Mouse (Mus musculus) lung, embryonic 16.5 days (tissue): ENCODE results near the gene Ctnnd1. TPM values are rescaled to one million over a fixed set of nuclear protein-coding genes. Genes with fewer than 3 reads are reported as not detected.
A peak's percentile ranks its signal among the peaks of the same experiment; 100 is the strongest.

ENCODE experiments used
- ATAC-seq: fragments of 200-750 bp; cut with Nextera tagmentation; 2 replicates; pipeline ENCODE4 v1.8.0; 2017; ENCODE audit warnings: low read depth, mild to moderate bottlenecking, moderate library complexity
- H3K27ac ChIP-seq: fragments of 300-500 bp; sonication (generic); 2 replicates; pipeline ENCODE4 v1.5.1; 2014; ENCODE audit warnings: mild to moderate bottlenecking, control low read depth, low read length
- H3K27me3 ChIP-seq: fragments of 300-500 bp; sonication (generic); 2 replicates; pipeline ENCODE4 v1.6.1; 2014; ENCODE audit warnings: low read depth, low read length, mixed read lengths; ENCODE audit not compliant: control insufficient read depth, insufficient read depth
- H3K36me3 ChIP-seq: fragments of 300-500 bp; sonication (generic); 2 replicates; pipeline ENCODE4 v1.6.1; 2014; ENCODE audit warnings: low read length; ENCODE audit not compliant: control insufficient read depth, insufficient read depth
- H3K4me1 ChIP-seq: fragments of 300-500 bp; sonication (generic); replicated peaks from 2 replicates; pipeline ENCODE4 v1.6.1; 2014; ENCODE audit warnings: low read length, mixed read lengths; ENCODE audit not compliant: control insufficient read depth, insufficient read depth
- H3K4me2 ChIP-seq: fragments of 300-500 bp; sonication (generic); 2 replicates; pipeline ENCODE4 v1.6.1; 2014; ENCODE audit warnings: low read depth, low read length, control low read depth
- H3K4me3 ChIP-seq: fragments of 300-500 bp; sonication (generic); 2 replicates; pipeline ENCODE4 v1.5.1; 2014; ENCODE audit warnings: mild to moderate bottlenecking, low read length, control low read depth
- H3K9ac ChIP-seq: fragments of 300-500 bp; sonication (generic); 2 replicates; pipeline ENCODE4 v1.6.1; 2014; ENCODE audit warnings: low read length, control low read depth
- H3K9me3 ChIP-seq: fragments of 300-500 bp; sonication (generic); 2 replicates; pipeline ENCODE4 v1.6.1; 2016; ENCODE audit warnings: low read length; ENCODE audit not compliant: control insufficient read depth
- WGBS: fragments of 180-500 bp; shearing (Covaris S2); extraction: QIAGEN DNeasy Blood & Tissue Kit; methylation state at CpG from one replicate; pipeline ENCODE4 v1.1.7; 2014; 5-methylcytosine and 5-hydroxymethylcytosine counted together
- polyA plus RNA-seq: library from polyadenylated mRNA; unstranded; fragments of >200 nt; fragmentation: Nextera tagmentation; extraction: Ambion mirVana; gene quantifications from 2 replicates; pipeline ENCODE4 v1.2.1, GENCODE M21; 2015

Ctnnd1 gene
- polyA plus RNA-seq, 1 experiment from 2014 or later = 68.4 TPM

DNA sequence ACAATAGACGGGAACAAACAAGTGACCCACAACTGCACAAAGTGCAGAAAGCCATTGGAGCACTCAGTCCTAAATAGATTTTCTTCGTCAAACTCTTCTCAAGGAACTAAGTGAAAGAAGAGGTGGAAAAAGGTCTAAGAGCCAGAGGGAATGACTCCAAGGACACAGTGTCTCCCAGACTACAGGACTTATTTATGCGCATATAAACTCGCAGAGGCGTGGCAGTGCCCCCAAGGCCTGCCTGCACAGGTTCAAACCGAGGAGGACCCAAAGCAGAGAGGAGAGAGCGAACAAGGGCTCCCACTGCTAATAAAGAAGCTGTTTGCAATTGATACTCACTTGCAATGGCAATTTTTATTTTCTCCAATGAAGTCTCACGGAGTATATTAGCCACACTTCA is 64.9 kb downstream of the Ctnnd1 start:
- H3K36me3 ChIP-seq = peaks cover 7% of the 10 kb centered on the region; the same call in 1 of the 2 replicates
- H3K4me1 ChIP-seq = no peaks in the 10 kb centered on the region
- 90% methylated on average over 8 of the region's 8 CpGs for WGBS
- no peaks in the 10 kb centered on the region for H3K9me3 ChIP-seq
- no peaks in the 10 kb centered on the region for H3K27me3 ChIP-seq
- no peak overlapping the region for H3K9ac ChIP-seq
- H3K4me2 ChIP-seq = no peak overlapping the region
- no peak for ATAC-seq
- H3K27ac ChIP-seq = no peak overlapping the region
- H3K4me3 ChIP-seq = no peak overlapping the region

DNA sequence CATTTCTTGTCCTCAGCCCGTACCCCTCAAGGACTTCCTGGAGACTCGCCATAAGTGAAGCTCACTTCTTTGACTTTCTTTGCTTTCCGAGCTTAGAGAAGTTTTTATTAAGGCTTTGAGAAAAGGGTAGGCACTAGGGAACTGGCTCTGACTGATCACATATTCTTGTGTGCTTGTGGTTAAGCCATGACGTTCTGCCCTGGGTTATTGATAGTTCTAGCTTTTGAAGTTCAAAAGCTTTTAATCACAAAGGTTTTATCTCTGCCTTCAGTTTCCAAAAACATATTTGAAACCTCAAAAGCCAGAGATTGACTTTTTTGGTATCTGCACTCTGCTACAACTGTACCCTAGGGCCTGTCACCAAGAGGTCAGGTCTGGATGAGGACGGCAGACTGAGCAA is 68.3 kb downstream of the Ctnnd1 start:
- whole genome bisulfite sequencing = 54% methylated on average over 5 of the region's 5 CpGs
- no peak overlapping the region for H3K27ac ChIP-seq
- ATAC-seq = no peak

DNA sequence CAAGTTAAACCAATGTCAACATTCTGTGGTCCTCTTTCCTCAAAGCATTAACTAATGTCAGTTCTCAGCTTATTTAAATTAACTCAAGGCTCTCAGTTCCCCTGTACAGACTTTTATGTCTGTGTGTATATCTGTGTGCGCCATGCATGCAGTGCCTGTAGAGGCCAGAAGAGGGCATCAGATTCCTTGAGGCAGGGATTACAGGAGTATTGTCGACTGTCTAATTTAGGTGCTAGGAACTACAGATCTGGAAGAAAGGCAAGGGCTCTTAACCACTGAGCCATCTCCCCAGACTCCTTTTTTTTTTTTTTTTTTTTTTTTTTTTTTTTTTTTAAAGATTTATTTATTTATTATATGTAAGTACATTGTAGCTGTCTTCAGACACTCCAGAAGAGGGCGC is 69.4 kb downstream of the Ctnnd1 start:
- Histone ChIP-seq H3K4me1 (no peaks in the 10 kb centered on the region), H3K9me3 (no peaks in the 10 kb centered on the region; the same call in 1 of the 2 replicates), H3K4me2 (no peak overlapping the region), H3K27me3 (no peaks in the 10 kb centered on the region), H3K9ac (no peak overlapping the region), H3K36me3 (peaks cover 2% of the 10 kb centered on the region; the same call in 1 of the 2 replicates), H3K27ac (no peak overlapping the region), H3K4me3 (no peak overlapping the region)
- ATAC-seq = no peak
- WGBS = 93% methylated on average over 2 of the region's 3 CpGs

More for the DNA sequence above, 68.3 kb downstream of the Ctnnd1 start:
- no peaks in the 10 kb centered on the region; the same call in 1 of the 2 replicates for H3K9me3 ChIP-seq
- H3K4me3 ChIP-seq = no peak overlapping the region
- H3K36me3 ChIP-seq = peaks cover 2% of the 10 kb centered on the region; the same call in 1 of the 2 replicates
- H3K4me2 ChIP-seq = no peak overlapping the region
- H3K27me3 ChIP-seq = no peaks in the 10 kb centered on the region
- H3K9ac ChIP-seq = no peak overlapping the region
- no peaks in the 10 kb centered on the region for H3K4me1 ChIP-seq

DNA sequence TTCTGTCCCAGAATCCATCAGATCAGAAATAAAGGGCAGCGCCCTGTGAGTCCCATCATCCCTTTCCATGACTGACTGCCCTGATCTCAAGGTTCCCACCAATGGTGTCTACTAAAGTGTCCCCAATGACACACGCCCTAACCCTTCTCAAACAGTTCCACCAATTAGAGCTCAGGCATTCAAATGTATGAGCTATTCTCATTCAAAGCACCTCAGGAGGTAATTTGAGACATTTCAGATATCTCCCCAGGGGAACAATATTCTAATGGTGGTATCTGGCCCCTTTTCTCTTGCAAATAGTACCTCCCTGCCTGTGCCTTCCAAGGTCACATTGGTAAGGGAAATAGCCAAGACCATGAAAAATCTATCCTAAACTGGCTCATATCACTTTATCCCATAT is 71.3 kb downstream of the Ctnnd1 start:
- Histone ChIP-seq H3K4me2 (no peak overlapping the region), H3K9ac (no peak overlapping the region), H3K9me3 (no peaks in the 10 kb centered on the region; the same call in 1 of the 2 replicates), H3K27ac (no peak overlapping the region), H3K36me3 (peaks cover 2% of the 10 kb centered on the region; the same call in 1 of the 2 replicates), H3K27me3 (no peaks in the 10 kb centered on the region), H3K4me3 (no peak overlapping the region), H3K4me1 (no peaks in the 10 kb centered on the region)
- 94% methylated on average over 2 of the region's 2 CpGs for WGBS
- no peak for ATAC-seq

DNA sequence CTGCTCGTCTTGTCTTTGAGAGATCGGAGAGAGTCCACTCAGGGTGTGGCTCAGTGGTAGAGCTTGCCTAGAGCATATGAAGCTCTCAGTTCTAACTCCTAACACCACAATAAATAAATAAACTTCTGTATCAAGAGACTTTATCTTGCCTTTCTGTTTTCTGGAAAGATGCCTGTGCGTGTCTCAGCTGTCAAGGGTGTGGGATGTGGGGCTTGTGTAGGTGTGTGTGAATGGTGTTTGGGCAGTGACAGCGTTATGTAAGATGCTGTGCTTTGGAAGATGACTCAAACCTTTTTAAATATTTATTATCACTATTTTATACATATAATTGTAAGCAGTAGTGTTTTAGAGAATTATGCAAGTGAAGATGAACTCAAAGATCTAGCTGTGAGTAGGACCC is 76.4 kb downstream of the Ctnnd1 start:
- Histone ChIP-seq H3K4me3 (no peak overlapping the region), H3K36me3 (no peaks in the 10 kb centered on the region; the same call in 1 of the 2 replicates), H3K4me1 (no peaks in the 10 kb centered on the region), H3K9me3 (peaks cover 3% of the 10 kb centered on the region; the same call in 1 of the 2 replicates), H3K9ac (no peak overlapping the region), H3K27me3 (no peaks in the 10 kb centered on the region), H3K27ac (no peak overlapping the region), H3K4me2 (no peak overlapping the region)
- 86% methylated on average over 4 of the region's 4 CpGs for WGBS
- ATAC-seq = no peak

DNA sequence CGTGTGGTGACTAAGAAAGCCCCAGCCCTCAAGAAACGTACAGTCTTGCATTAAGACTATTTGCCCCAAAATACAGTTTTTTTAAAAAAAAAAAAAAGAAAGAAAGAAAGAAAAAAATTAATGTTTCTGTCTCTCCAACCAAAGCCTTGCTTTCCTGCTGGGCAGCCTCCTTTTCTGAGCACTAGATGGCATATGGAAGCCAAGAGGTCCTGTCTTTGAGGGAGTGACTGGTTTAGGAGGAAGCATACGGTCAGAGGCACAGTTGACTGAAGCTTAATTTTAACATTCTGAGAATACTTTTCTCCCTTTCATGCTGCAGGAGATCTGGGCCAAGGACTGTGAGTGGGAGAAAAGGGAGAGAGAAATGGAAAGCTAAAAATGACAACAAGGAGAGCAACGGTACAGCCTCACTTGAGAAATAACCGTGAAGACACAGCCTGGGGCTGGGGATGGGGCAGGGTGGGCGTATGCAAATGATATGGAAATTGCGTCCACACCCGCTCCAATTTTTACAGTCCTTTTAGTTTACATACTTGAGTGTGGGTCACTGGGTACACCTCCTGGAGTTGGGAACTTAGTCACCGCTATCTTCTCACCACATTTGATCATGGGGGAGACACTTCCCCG is 93.6 kb downstream of the Ctnnd1 start:
- ATAC-seq = peak; percentile 73
- Histone ChIP-seq H3K4me2 (peak overlapping the region; percentile 55), H3K9me3 (no peaks in the 10 kb centered on the region), H3K9ac (peak overlapping the region; percentile 24), H3K4me1 (0 out of 2 replicates have a peak, but pooled peaks cover 3% of the 10 kb centered on the region), H3K27ac (no peak overlapping the region), H3K36me3 (no peaks in the 10 kb centered on the region), H3K27me3 (no peaks in the 10 kb centered on the region), H3K4me3 (peak overlapping the region; percentile 36)
- 55% methylated on average over 10 of the region's 10 CpGs for WGBS

DNA sequence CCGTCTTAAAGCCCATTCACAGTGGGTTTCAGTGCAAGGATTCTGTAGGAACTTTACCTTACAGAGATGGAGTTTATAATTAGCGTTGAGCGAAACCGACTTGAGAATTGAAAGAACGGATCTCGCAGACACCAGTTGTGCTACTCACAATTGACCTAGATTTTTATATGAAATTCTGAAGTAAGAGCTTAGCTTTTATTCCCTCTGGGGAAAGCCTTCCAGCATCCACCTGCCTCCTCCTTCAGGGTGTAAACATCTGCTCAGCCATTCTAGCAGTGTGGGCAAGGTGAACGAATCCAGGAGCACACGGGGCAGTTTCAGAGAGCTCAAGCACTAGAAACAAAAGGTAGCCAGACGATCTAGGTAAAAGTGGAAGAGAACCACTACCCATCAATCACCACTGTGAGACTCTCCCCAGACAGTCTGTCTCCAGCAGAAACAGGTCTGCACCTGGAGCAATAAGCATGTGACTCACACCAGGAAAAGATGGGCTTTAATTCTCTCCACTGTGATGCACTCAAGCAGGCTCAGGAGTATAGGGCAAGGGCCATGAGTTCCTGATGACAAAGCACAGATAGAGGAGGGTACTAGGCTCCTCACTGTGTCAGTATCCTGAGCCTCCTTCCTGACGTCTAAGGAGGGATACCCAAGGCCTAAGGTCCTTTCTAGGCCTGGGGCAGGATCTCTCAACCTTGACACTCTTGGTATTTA is 99.0 kb downstream of the Ctnnd1 start:
- H3K9ac ChIP-seq = no peak overlapping the region
- no peak overlapping the region for H3K4me2 ChIP-seq
- H3K9me3 ChIP-seq = no peaks in the 10 kb centered on the region
- ATAC-seq = no peak
- 72% methylated on average over 10 of the region's 10 CpGs for WGBS
- no peak overlapping the region for H3K27ac ChIP-seq
- H3K36me3 ChIP-seq = no peaks in the 10 kb centered on the region
- H3K27me3 ChIP-seq = no peaks in the 10 kb centered on the region
- no peaks in the 10 kb centered on the region for H3K4me1 ChIP-seq
- H3K4me3 ChIP-seq = no peak overlapping the region

Other genes with a start within 250 kb of the Ctnnd1 start
- gene Calcrl, start 225.4 kb downstream of the Ctnnd1 start, polyA plus RNA-seq = 110 and 111 TPM in 2 replicates
- 63.6 and 64.9 TPM in 2 replicates for gene Tfpi, start 174.0 kb downstream of the Ctnnd1 start, polyA plus RNA-seq
- gene Btbd18, start 8.3 kb upstream of the Ctnnd1 start, polyA plus RNA-seq = 0.18 and 0.35 TPM in 2 replicates
- 315 and 316 TPM in 2 replicates for gene Selenoh, start 20.0 kb upstream of the Ctnnd1 start, polyA plus RNA-seq
- gene Gm28635, start 27.3 kb upstream of the Ctnnd1 start, polyA plus RNA-seq = not detected in 2 replicates
- 34.6 and 38.0 TPM in 2 replicates for gene Med19, start 27.6 kb upstream of the Ctnnd1 start, polyA plus RNA-seq
- gene Tmx2, start 28.4 kb upstream of the Ctnnd1 start, polyA plus RNA-seq = 115 and 117 TPM in 2 replicates
- 24.2 and 28.2 TPM in 2 replicates for gene Zdhhc5, start 64.4 kb upstream of the Ctnnd1 start, polyA plus RNA-seq
- gene Clp1, start 76.6 kb upstream of the Ctnnd1 start, polyA plus RNA-seq = 28.3 and 28.6 TPM in 2 replicates
- 5.2 and 6.9 TPM in 2 replicates for gene Ypel4, start 83.3 kb upstream of the Ctnnd1 start, polyA plus RNA-seq
- 7.1 and 7.4 TPM in 2 replicates for gene Gm19426, start 92.9 kb upstream of the Ctnnd1 start, polyA plus RNA-seq
- 143 and 153 TPM in 2 replicates for gene Serping1, start 124.7 kb upstream of the Ctnnd1 start, polyA plus RNA-seq
- 76.0 and 82.9 TPM in 2 replicates for gene Ube2l6, start 148.1 kb upstream of the Ctnnd1 start, polyA plus RNA-seq
- gene Smtnl1, start 171.9 kb upstream of the Ctnnd1 start, polyA plus RNA-seq = 0.70 and 0.77 TPM in 2 replicates
- gene Timm10, start 176.2 kb upstream of the Ctnnd1 start, polyA plus RNA-seq = 36.9 and 39.3 TPM in 2 replicates
- 16.5 and 20.4 TPM in 2 replicates for gene Slc43a1, start 188.1 kb upstream of the Ctnnd1 start, polyA plus RNA-seq
- 0.16 and 0.31 TPM in 2 replicates for gene Rtn4rl2, start 235.9 kb upstream of the Ctnnd1 start, polyA plus RNA-seq